Mouse (Mus musculus) kidney, embryonic 14.5 days (tissue): ENCODE data around the gene Ncor2. TPM values are rescaled to one million over a fixed set of nuclear protein-coding genes. Genes with fewer than 3 reads are reported as not detected.
A peak's percentile ranks its signal among the peaks of the same experiment; 100 is the strongest.

Experiments used
- ATAC-seq: fragments of 200-750 bp; cut with Nextera tagmentation; 2 replicates; pipeline ENCODE4 v1.8.0; 2017; ENCODE audit warnings: moderate number of reproducible peaks, mild to moderate bottlenecking, moderate TSS enrichment, moderate library complexity; ENCODE audit not compliant: low FRiP score, low TSS enrichment
- H3K27ac ChIP-seq: fragments of 300-500 bp; sonication (generic); 2 replicates; pipeline ENCODE4 v1.5.1; 2014; ENCODE audit warnings: low read depth, mild to moderate bottlenecking, low read length, moderate library complexity, mixed read lengths
- H3K27me3 ChIP-seq: fragments of 300-500 bp; sonication (generic); 2 replicates; pipeline ENCODE4 v1.6.1; 2014; ENCODE audit warnings: mild to moderate bottlenecking, low read length; ENCODE audit not compliant: control insufficient read depth, insufficient read depth
- H3K36me3 ChIP-seq: fragments of 300-500 bp; sonication (generic); 2 replicates; pipeline ENCODE4 v1.6.1; 2014; ENCODE audit warnings: low read length, mixed read lengths; ENCODE audit not compliant: control insufficient read depth, insufficient read depth
- H3K4me1 ChIP-seq: fragments of 300-500 bp; sonication (generic); 2 replicates; pipeline ENCODE4 v1.6.1; 2014; ENCODE audit warnings: low read length, mixed read lengths; ENCODE audit not compliant: control insufficient read depth, insufficient read depth
- H3K4me2 ChIP-seq: fragments of 300-500 bp; sonication (generic); replicated peaks from 2 replicates; pipeline ENCODE4 v1.6.1; 2014; ENCODE audit warnings: low read depth, mild to moderate bottlenecking, low read length
- H3K4me3 ChIP-seq: fragments of 300-500 bp; sonication (generic); 2 replicates; pipeline ENCODE4 v1.5.1; 2014; ENCODE audit warnings: mild to moderate bottlenecking, low read length
- H3K9ac ChIP-seq: fragments of 300-500 bp; sonication (generic); 2 replicates; pipeline ENCODE4 v1.6.1; 2014; ENCODE audit warnings: low read depth, mild to moderate bottlenecking, low read length, moderate library complexity
- H3K9me3 ChIP-seq: fragments of 300-500 bp; sonication (generic); 2 replicates; pipeline ENCODE4 v1.6.1; 2016; ENCODE audit warnings: low read length; ENCODE audit not compliant: control insufficient read depth
- WGBS: fragments of 180-500 bp; shearing (Covaris S2); extraction: QIAGEN DNeasy Blood & Tissue Kit; methylation state at CpG from one replicate; pipeline ENCODE4 v1.1.7; 2014; 5-methylcytosine and 5-hydroxymethylcytosine counted together
- polyA plus RNA-seq: library from polyadenylated mRNA; unstranded; fragments of >200 nt; fragmentation: Nextera tagmentation; extraction: Ambion mirVana; gene quantifications from 2 replicates; pipeline ENCODE4 v1.2.1, GENCODE M21; 2014

Ncor2 gene
- polyA plus RNA-seq, 1 experiment from 2014 or later = 34.6 TPM

GRCm38 (mm10) chr5:125123206-125123605, 55.8 kb downstream of the Ncor2 start:
- no peak for ATAC-seq
- no peak overlapping the region for H3K27ac ChIP-seq
- WGBS = 51% methylated on average over 3 of the region's 3 CpGs

GRCm38 (mm10) chr5:125122546-125122945, 56.5 kb downstream of the Ncor2 start:
- WGBS = 88% methylated on average over 7 of the region's 7 CpGs
- no peak overlapping the region for H3K4me3 ChIP-seq
- no peak overlapping the region for H3K9ac ChIP-seq
- H3K27me3 ChIP-seq = no peaks in the 10 kb centered on the region
- H3K4me2 ChIP-seq = no peak overlapping the region
- no peaks in the 10 kb centered on the region for H3K9me3 ChIP-seq
- no peak overlapping the region for H3K27ac ChIP-seq
- peaks cover 40% of the 10 kb centered on the region for H3K4me1 ChIP-seq
- peaks cover 43% of the 10 kb centered on the region for H3K36me3 ChIP-seq
- no peak for ATAC-seq

More at GRCm38 (mm10) chr5:125123206-125123605, 55.8 kb downstream of the Ncor2 start:
- Histone ChIP-seq H3K36me3 (peaks cover 37% of the 10 kb centered on the region), H3K4me1 (peaks cover 42% of the 10 kb centered on the region), H3K4me2 (no peak overlapping the region), H3K9ac (no peak overlapping the region), H3K4me3 (no peak overlapping the region), H3K27me3 (no peaks in the 10 kb centered on the region), H3K9me3 (no peaks in the 10 kb centered on the region)

GRCm38 (mm10) chr5:125122049-125122448, 57.0 kb downstream of the Ncor2 start:
- H3K4me1 ChIP-seq = peaks cover 40% of the 10 kb centered on the region
- H3K36me3 ChIP-seq = peaks cover 48% of the 10 kb centered on the region
- H3K4me3 ChIP-seq = no peak overlapping the region
- no peak overlapping the region for H3K9ac ChIP-seq
- H3K27ac ChIP-seq = no peak overlapping the region
- no peak for ATAC-seq
- H3K4me2 ChIP-seq = no peak overlapping the region
- no peaks in the 10 kb centered on the region for H3K27me3 ChIP-seq
- 90% methylated on average over 7 of the region's 7 CpGs for WGBS
- no peaks in the 10 kb centered on the region for H3K9me3 ChIP-seq

GRCm38 (mm10) chr5:125120517-125121303, 58.3 kb downstream of the Ncor2 start:
- 45% methylated on average over 17 of the region's 17 CpGs for WGBS
- Histone ChIP-seq H3K9me3 (no peaks in the 10 kb centered on the region), H3K4me1 (peaks cover 40% of the 10 kb centered on the region), H3K4me3 (no peak overlapping the region), H3K27ac (peak overlapping the region; percentile 59), H3K27me3 (no peaks in the 10 kb centered on the region), H3K4me2 (no peak overlapping the region), H3K36me3 (peaks cover 59% of the 10 kb centered on the region), H3K9ac (no peak overlapping the region)
- no peak for ATAC-seq

GRCm38 (mm10) chr5:125117238-125117637, 61.8 kb downstream of the Ncor2 start:
- no peak overlapping the region for H3K27ac ChIP-seq
- H3K4me3 ChIP-seq = no peak overlapping the region
- H3K27me3 ChIP-seq = no peaks in the 10 kb centered on the region
- ATAC-seq = no peak
- no peak overlapping the region for H3K9ac ChIP-seq
- no peaks in the 10 kb centered on the region for H3K9me3 ChIP-seq
- peaks cover 58% of the 10 kb centered on the region for H3K36me3 ChIP-seq
- 80% methylated on average over 5 of the region's 5 CpGs for WGBS
- H3K4me1 ChIP-seq = peaks cover 29% of the 10 kb centered on the region
- no peak overlapping the region for H3K4me2 ChIP-seq

GRCm38 (mm10) chr5:125113029-125113428, 66.0 kb downstream of the Ncor2 start:
- 49% methylated on average over 5 of the region's 5 CpGs for WGBS
- Histone ChIP-seq H3K9me3 (no peaks in the 10 kb centered on the region), H3K4me1 (peaks cover 31% of the 10 kb centered on the region), H3K4me2 (no peak overlapping the region), H3K27ac (0 out of 2 replicates have a peak overlapping the region, but pooled peaks have one; percentile 32), H3K27me3 (no peaks in the 10 kb centered on the region), H3K4me3 (no peak overlapping the region), H3K36me3 (peaks cover 51% of the 10 kb centered on the region), H3K9ac (no peak overlapping the region)
- ATAC-seq = no peak

GRCm38 (mm10) chr5:125112588-125112987, 66.4 kb downstream of the Ncor2 start:
- Histone ChIP-seq H3K9ac (no peak overlapping the region), H3K36me3 (peaks cover 51% of the 10 kb centered on the region)
- WGBS = 90% methylated on average over 1 of the region's 1 CpGs

GRCm38 (mm10) chr5:125111137-125111536, 67.9 kb downstream of the Ncor2 start:
- no peaks in the 10 kb centered on the region for H3K9me3 ChIP-seq
- H3K27ac ChIP-seq = peak overlapping the region; percentile 74; the same call in 1 of the 2 replicates
- peak; percentile 30 for ATAC-seq
- H3K4me3 ChIP-seq = no peak overlapping the region
- H3K36me3 ChIP-seq = peaks cover 43% of the 10 kb centered on the region
- H3K4me1 ChIP-seq = peaks cover 31% of the 10 kb centered on the region
- no peak overlapping the region for H3K4me2 ChIP-seq
- H3K27me3 ChIP-seq = no peaks in the 10 kb centered on the region
- WGBS = 41% methylated on average over 6 of the region's 6 CpGs
- H3K9ac ChIP-seq = no peak overlapping the region

More at GRCm38 (mm10) chr5:125112588-125112987, 66.4 kb downstream of the Ncor2 start:
- H3K27me3 ChIP-seq = no peaks in the 10 kb centered on the region
- no peak overlapping the region for H3K4me3 ChIP-seq
- ATAC-seq = no peak
- H3K27ac ChIP-seq = 0 out of 2 replicates have a peak overlapping the region, but pooled peaks have one; percentile 32
- no peak overlapping the region for H3K4me2 ChIP-seq
- H3K9me3 ChIP-seq = no peaks in the 10 kb centered on the region
- H3K4me1 ChIP-seq = peaks cover 31% of the 10 kb centered on the region

GRCm38 (mm10) chr5:125110722-125111121, 68.3 kb downstream of the Ncor2 start:
- H3K4me3 ChIP-seq = no peak overlapping the region
- H3K4me2 ChIP-seq = no peak overlapping the region
- no peaks in the 10 kb centered on the region for H3K27me3 ChIP-seq
- H3K9me3 ChIP-seq = no peaks in the 10 kb centered on the region
- ATAC-seq = peak; percentile 89
- H3K27ac ChIP-seq = peak overlapping the region; percentile 74; the same call in 1 of the 2 replicates
- H3K4me1 ChIP-seq = peaks cover 31% of the 10 kb centered on the region
- peaks cover 43% of the 10 kb centered on the region for H3K36me3 ChIP-seq
- WGBS = 25% methylated on average over 3 of the region's 3 CpGs
- H3K9ac ChIP-seq = no peak overlapping the region
